Mouse (Mus musculus) lung, embryonic 15.5 days (tissue): Measurements from ENCODE around the gene Acox3. TPM values are rescaled to one million over a fixed set of nuclear protein-coding genes. Genes with fewer than 3 reads are reported as not detected.

Experiments
- ATAC-seq: fragments of 200-750 bp; cut with Nextera tagmentation; 2 replicates; pipeline ENCODE4 v1.8.0; 2017; ENCODE audit warnings: moderate number of reproducible peaks, borderline replicate concordance; ENCODE audit not compliant: low FRiP score, low TSS enrichment; ENCODE audit errors: extremely low read depth
- H3K27ac ChIP-seq: fragments of 300-500 bp; sonication (generic); 2 replicates; pipeline ENCODE4 v1.5.1; 2015; ENCODE audit warnings: moderate library complexity, mild to moderate bottlenecking, inconsistent platforms
- H3K27me3 ChIP-seq: fragments of 300-500 bp; sonication (generic); 2 replicates; pipeline ENCODE4 v1.6.1; 2015; ENCODE audit warnings: inconsistent platforms
- H3K36me3 ChIP-seq: fragments of 300-500 bp; sonication (generic); 2 replicates; pipeline ENCODE4 v1.6.1; 2015; ENCODE audit warnings: inconsistent platforms
- H3K4me1 ChIP-seq: fragments of 300-500 bp; sonication (generic); 2 replicates; pipeline ENCODE4 v1.6.1; 2015; ENCODE audit warnings: inconsistent platforms
- H3K4me2 ChIP-seq: fragments of 300-500 bp; sonication (generic); 2 replicates; pipeline ENCODE4 v1.6.1; 2015; ENCODE audit warnings: inconsistent platforms, mild to moderate bottlenecking, moderate library complexity
- H3K4me3 ChIP-seq: fragments of 300-500 bp; sonication (generic); 2 replicates; pipeline ENCODE4 v1.5.1; 2015; ENCODE audit warnings: mild to moderate bottlenecking, inconsistent platforms
- H3K9ac ChIP-seq: fragments of 300-500 bp; sonication (generic); 2 replicates; pipeline ENCODE4 v1.6.1; 2015; ENCODE audit warnings: inconsistent platforms
- H3K9me3 ChIP-seq: fragments of 300-500 bp; sonication (generic); 2 replicates; pipeline ENCODE4 v1.6.1; 2016; ENCODE audit warnings: inconsistent platforms
- WGBS: fragments of 180-500 bp; shearing (Covaris S2); methylation state at CpG from one replicate; pipeline ENCODE4 v1.1.7; 2015; 5-methylcytosine and 5-hydroxymethylcytosine counted together
- polyA plus RNA-seq: library from polyadenylated mRNA; unstranded; fragments of >200 nt; fragmentation: Nextera tagmentation; extraction: Ambion mirVana; gene quantifications from 2 replicates; pipeline ENCODE4 v1.2.1, GENCODE M21; 2015

The Acox3 gene
- polyA plus RNA-seq, 1 experiment from 2014 or later, result 13.5 TPM

- H3K27ac ChIP-seq, result no peak overlapping the region
- WGBS, result 79% methylated on average over 13 of the region's 13 CpGs
- ATAC-seq, result no peak
- H3K36me3 ChIP-seq, result peaks cover 41% of the 10 kb centered on the region
- no peak overlapping the region for H3K4me2 ChIP-seq
- no peaks in the 10 kb centered on the region for H3K9me3 ChIP-seq
- no peaks in the 10 kb centered on the region for H3K27me3 ChIP-seq
- no peak overlapping the region for H3K4me3 ChIP-seq
- H3K4me1 ChIP-seq, result no peaks in the 10 kb centered on the region
- H3K9ac ChIP-seq, result no peak overlapping the region
Observed at GRCm38 (mm10) chr5:35557946-35558621, 24.8 kb upstream of the Acox3 start.

GRCm38 (mm10) chr5:35559447-35559846 is 23.4 kb upstream of the Acox3 start:
- Histone ChIP-seq H3K9ac (no peak overlapping the region), H3K4me3 (no peak overlapping the region), H3K4me1 (no peaks in the 10 kb centered on the region), H3K4me2 (no peak overlapping the region), H3K9me3 (no peaks in the 10 kb centered on the region), H3K27me3 (no peaks in the 10 kb centered on the region), H3K36me3 (peaks cover 54% of the 10 kb centered on the region), H3K27ac (no peak overlapping the region)
- no peak for ATAC-seq
- 74% methylated on average over 8 of the region's 8 CpGs for WGBS

- Histone ChIP-seq H3K4me1 (no peaks in the 10 kb centered on the region), H3K9me3 (no peaks in the 10 kb centered on the region), H3K36me3 (peaks cover 51% of the 10 kb centered on the region), H3K9ac (no peak overlapping the region), H3K4me3 (no peak overlapping the region), H3K27me3 (no peaks in the 10 kb centered on the region), H3K27ac (no peak overlapping the region), H3K4me2 (no peak overlapping the region)
- no peak for ATAC-seq
- 83% methylated on average over 2 of the region's 2 CpGs for WGBS
Observed at GRCm38 (mm10) chr5:35562616-35563015, 20.2 kb upstream of the Acox3 start.

GRCm38 (mm10) chr5:35563449-35563848 is 19.4 kb upstream of the Acox3 start:
- no peak for ATAC-seq
- Histone ChIP-seq H3K9me3 (no peaks in the 10 kb centered on the region), H3K27ac (no peak overlapping the region), H3K27me3 (no peaks in the 10 kb centered on the region), H3K4me2 (no peak overlapping the region), H3K36me3 (peaks cover 56% of the 10 kb centered on the region), H3K4me1 (no peaks in the 10 kb centered on the region), H3K4me3 (no peak overlapping the region), H3K9ac (no peak overlapping the region)
- WGBS, result 0% methylated on average over 1 of the region's 1 CpGs

- 88% methylated on average over 9 of the region's 9 CpGs for WGBS
- H3K27ac ChIP-seq, result no peak overlapping the region
- peaks cover 69% of the 10 kb centered on the region for H3K36me3 ChIP-seq
- no peaks in the 10 kb centered on the region for H3K9me3 ChIP-seq
- H3K9ac ChIP-seq, result no peak overlapping the region
- ATAC-seq, result no peak
- H3K27me3 ChIP-seq, result no peaks in the 10 kb centered on the region
- no peak overlapping the region for H3K4me3 ChIP-seq
- no peaks in the 10 kb centered on the region for H3K4me1 ChIP-seq
- H3K4me2 ChIP-seq, result no peak overlapping the region
Observed at GRCm38 (mm10) chr5:35565217-35565616, 17.6 kb upstream of the Acox3 start.

- Histone ChIP-seq H3K36me3 (peaks cover 77% of the 10 kb centered on the region), H3K4me1 (no peaks in the 10 kb centered on the region), H3K9ac (no peak overlapping the region), H3K27ac (no peak overlapping the region), H3K4me3 (no peak overlapping the region), H3K27me3 (no peaks in the 10 kb centered on the region), H3K4me2 (no peak overlapping the region), H3K9me3 (no peaks in the 10 kb centered on the region)
- ATAC-seq, result no peak
- WGBS, result 86% methylated on average over 4 of the region's 4 CpGs
Observed at GRCm38 (mm10) chr5:35566632-35567031, 16.2 kb upstream of the Acox3 start.

GRCm38 (mm10) chr5:35571546-35571945 is 11.3 kb upstream of the Acox3 start:
- no peak overlapping the region for H3K4me2 ChIP-seq
- no peak overlapping the region for H3K4me3 ChIP-seq
- WGBS, result 87% methylated on average over 6 of the region's 6 CpGs
- H3K4me1 ChIP-seq, result peaks cover 9% of the 10 kb centered on the region
- H3K27me3 ChIP-seq, result no peaks in the 10 kb centered on the region
- no peaks in the 10 kb centered on the region for H3K9me3 ChIP-seq
- peaks cover 49% of the 10 kb centered on the region for H3K36me3 ChIP-seq
- no peak overlapping the region for H3K27ac ChIP-seq
- H3K9ac ChIP-seq, result no peak overlapping the region
- no peak for ATAC-seq

- Histone ChIP-seq H3K9me3 (no peaks in the 10 kb centered on the region), H3K4me1 (peaks cover 9% of the 10 kb centered on the region), H3K4me3 (peak within 1 kb of the TSS; percentile 99), H3K27me3 (no peaks in the 10 kb centered on the region), H3K27ac (peak within 1 kb of the TSS; percentile 81), H3K36me3 (peaks cover 27% of the 10 kb centered on the region), H3K4me2 (peak within 1 kb of the TSS; percentile 96), H3K9ac (peak within 1 kb of the TSS; percentile 95)
- WGBS, result 3% methylated on average over 56 of the region's 56 CpGs
- peak; percentile 94 for ATAC-seq
Observed at GRCm38 (mm10) chr5:35574653-35575599, 7.9 kb upstream of the Acox3 start, which contains the start of gene Trmt44. Gene Trmt44 (minus strand): TSS chr5:35575070.

GRCm38 (mm10) chr5:35576409-35577020 is 6.3 kb upstream of the Acox3 start:
- H3K36me3 ChIP-seq, result peaks cover 11% of the 10 kb centered on the region
- no peak overlapping the region for H3K9ac ChIP-seq
- H3K4me2 ChIP-seq, result no peak overlapping the region
- no peak overlapping the region for H3K27ac ChIP-seq
- H3K27me3 ChIP-seq, result no peaks in the 10 kb centered on the region; the same call in 1 of the 2 replicates
- H3K9me3 ChIP-seq, result no peaks in the 10 kb centered on the region
- WGBS, result 81% methylated on average over 10 of the region's 10 CpGs
- ATAC-seq, result no peak
- no peak overlapping the region for H3K4me3 ChIP-seq
- peaks cover 9% of the 10 kb centered on the region for H3K4me1 ChIP-seq

GRCm38 (mm10) chr5:35578411-35578810 is 4.4 kb upstream of the Acox3 start:
- ATAC-seq, result no peak
- Histone ChIP-seq H3K27ac (no peak overlapping the region), H3K4me2 (no peak overlapping the region), H3K4me3 (no peak overlapping the region), H3K4me1 (peaks cover 16% of the 10 kb centered on the region), H3K36me3 (no peaks in the 10 kb centered on the region), H3K9ac (no peak overlapping the region), H3K27me3 (no peaks in the 10 kb centered on the region; the same call in 1 of the 2 replicates), H3K9me3 (no peaks in the 10 kb centered on the region)
- WGBS, result 60% methylated on average over 2 of the region's 2 CpGs

- Histone ChIP-seq H3K4me1 (peaks cover 15% of the 10 kb centered on the region), H3K4me3 (no peak overlapping the region), H3K27ac (no peak overlapping the region), H3K4me2 (no peak overlapping the region), H3K9ac (no peak overlapping the region), H3K27me3 (no peaks in the 10 kb centered on the region; the same call in 1 of the 2 replicates), H3K9me3 (no peaks in the 10 kb centered on the region), H3K36me3 (no peaks in the 10 kb centered on the region)
- ATAC-seq, result no peak
- WGBS, result 26% methylated on average over 5 of the region's 5 CpGs
Observed at GRCm38 (mm10) chr5:35579247-35579893, 3.5 kb upstream of the Acox3 start.
